8 mouse cellular contexts compared by ENCODE assay signal in genomic region chr7:68102456-68103177, GRCm38 (mm10).
DNase-seq lines count a peak whose midpoint lies in the region; ATAC-seq lines count a peak whose summit lies in the region.

No protein-coding gene starts in this region.

- H3K27ac ChIP-seq in intestine, embryonic 15.5 days: no peak overlapping the region

- intact Hi-C loops in heart, postnatal 25 days (cut with DNase I): no loop called here
- intact Hi-C loops in gastrocnemius, postnatal 14 days (cut with DNase I; ENCODE audit: low total_unique reads): no loop called here

- no peak overlapping the region for H3K4me2 ChIP-seq in intestine, embryonic 15.5 days (replicated peaks)

- H3K9me3 ChIP-seq in intestine, embryonic 15.5 days: no peaks in the 10 kb centered on the region

- ATAC-seq in intestine, embryonic 15.5 days: no peak

- H3K36me3 ChIP-seq in intestine, embryonic 15.5 days: no peaks in the 10 kb centered on the region

- no peak overlapping the region for H3K4me3 ChIP-seq in intestine, embryonic 15.5 days (replicated peaks)

- H3K27me3 ChIP-seq in intestine, embryonic 15.5 days (replicated peaks): no peaks in the 10 kb centered on the region

- 0 out of 2 replicates have a peak, but pooled peaks cover 4% of the 10 kb centered on the region for H3K4me1 ChIP-seq in intestine, embryonic 15.5 days (replicated peaks)

- 64% methylated on average over 15 of the region's 15 CpGs for WGBS in intestine, embryonic 15.5 days

- H3K9ac ChIP-seq in intestine, embryonic 15.5 days: no peak overlapping the region

- peak; percentile 55 to 62 for DNase-seq in heart, adult 18-20 months
- DNase-seq in heart, postnatal 25 days (ENCODE audit: low spot score): no peak
- DNase-seq in urinary bladder, postnatal 25 days (ENCODE audit: low spot score): peak; percentile 31
- no peak for DNase-seq in urinary bladder, postnatal 10 days (ENCODE audit: low spot score)
- peak; percentile 60 for DNase-seq in gastrocnemius, postnatal 14 days
- peak; percentile 52 to 80 for DNase-seq in layer of hippocampus, postnatal 14 days (ENCODE audit: low spot score in 2 of 2)
- peak; percentile 76 to 85 for DNase-seq in right cerebral cortex, postnatal 10 days (ENCODE audit: low spot score in 2 of 2)

Comparison
In these comparisons a context has a peak if more than half of its experiments do, and no peak if none do; other contexts are left out.
1. DNase-seq: peak in heart, adult 18-20 months (2 of 2), urinary bladder, postnatal 25 days (single experiment), gastrocnemius, postnatal 14 days (single experiment), layer of hippocampus, postnatal 14 days (2 of 2) and right cerebral cortex, postnatal 10 days (2 of 2); none in heart, postnatal 25 days (single experiment) and urinary bladder, postnatal 10 days (single experiment).